13 mouse cellular contexts compared by ENCODE assay signal in the genomic region with DNA sequence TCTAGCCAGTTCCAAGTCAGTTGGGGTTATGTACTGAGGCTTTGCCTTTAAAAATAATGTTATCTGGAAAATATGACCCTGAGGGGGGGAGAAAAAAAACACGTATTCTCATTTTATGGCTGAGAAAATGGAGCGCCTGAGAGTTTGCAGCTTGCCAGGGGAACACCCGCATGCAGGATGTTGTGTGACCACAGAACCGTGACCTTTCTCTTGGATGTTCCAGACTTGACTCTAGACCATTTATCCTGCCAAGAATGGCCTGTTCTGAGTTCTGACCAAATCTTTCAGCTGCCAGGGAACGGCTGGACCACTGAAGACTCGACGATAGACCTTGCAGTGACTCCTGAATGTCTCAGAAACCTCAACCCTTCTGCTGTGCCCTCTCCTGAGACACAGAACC. TPM values are rescaled to one million over a fixed set of nuclear protein-coding genes. Genes with fewer than 3 reads are reported as not detected.
DNase-seq lines count a peak whose midpoint lies in the region; ATAC-seq and TF ChIP-seq lines count a peak whose summit lies in the region.
"Had no signal": no experiment of that assay in that cellular context is flagged by ENCODE, and none has a peak within 500 bp of the region (broad histone marks: within the 10 kb centered on the region; RNA-seq: fewer than 3 reads in every experiment).

No protein-coding gene starts in this region.

- H3K4me3 ChIP-seq in heart, embryonic 10.5 days, result no peak overlapping the region
- no peak overlapping the region for H3K4me3 ChIP-seq in heart, postnatal 0 days (ENCODE audit: low read depth, low read length)
- H3K4me3 ChIP-seq: erythroblast, embryonic 14.5 days; hindbrain, embryonic 13.5 days; liver, embryonic 15.5 days; neural tube, embryonic 12.5 days had no signal

- no peak overlapping the region for H3K27ac ChIP-seq in heart, embryonic 10.5 days
- peak overlapping the region; percentile 91 for H3K27ac ChIP-seq in heart, postnatal 0 days (ENCODE audit: low read depth)
- H3K27ac ChIP-seq: hindbrain, embryonic 13.5 days; liver, embryonic 15.5 days; neural tube, embryonic 12.5 days had no signal

- WGBS in heart, embryonic 10.5 days, result 72% methylated on average over 7 of the region's 7 CpGs
- WGBS in heart, postnatal 0 days, result 54% methylated on average over 7 of the region's 7 CpGs

- H3K4me1 ChIP-seq in heart, embryonic 10.5 days, result peaks cover 11% of the 10 kb centered on the region; the same call in 1 of the 2 replicates
- no peaks in the 10 kb centered on the region for H3K4me1 ChIP-seq in heart, postnatal 0 days (ENCODE audit: control insufficient read depth, insufficient read depth)
- H3K4me1 ChIP-seq: hindbrain, embryonic 13.5 days; liver, embryonic 15.5 days; neural tube, embryonic 12.5 days had no signal

- ATAC-seq in heart, postnatal 0 days (ENCODE audit: insufficient read depth, low read depth), result no peak

- H3K9ac ChIP-seq in heart, postnatal 0 days (replicated peaks; ENCODE audit: low read depth, low read length), result no peak overlapping the region
- H3K9ac ChIP-seq: liver, embryonic 15.5 days; neural tube, embryonic 12.5 days had no signal

- peak; percentile 77 to 86 for DNase-seq in heart, adult 18-20 months
- DNase-seq in heart, embryonic 10.5 days (ENCODE audit: low spot score), result no peak
- DNase-seq in NIH3T3 (ENCODE audit: low read depth), result peak; percentile 18
- peak; percentile 50 for DNase-seq in heart, postnatal 0 days (ENCODE audit: low spot score)
- DNase-seq in kidney, postnatal 4 days, result peak; percentile 35 to 49
- no peak for DNase-seq in urinary bladder, postnatal 14 days (ENCODE audit: low spot score)
- DNase-seq in layer of hippocampus, adult 8-10 months (ENCODE audit: low spot score in 2 of 2), result no peak

- 0 out of 2 replicates have a peak, but pooled peaks cover 1% of the 10 kb centered on the region for H3K36me3 ChIP-seq in heart, embryonic 10.5 days
- H3K36me3 ChIP-seq in heart, postnatal 0 days (replicated peaks; ENCODE audit: control insufficient read depth, insufficient read depth, low read length), result no peaks in the 10 kb centered on the region
- H3K36me3 ChIP-seq: liver, embryonic 15.5 days had no signal

- TF ChIP-seq EP300 in heart, postnatal 0 days (IDR thresholded peaks at IDR 0.05; ENCODE audit: low read depth), result no peak

- no peak for TF ChIP-seq CTCF in heart, postnatal 0 days (IDR thresholded peaks at IDR 0.05; ENCODE audit: low read depth)

- H3K9me3 ChIP-seq in heart, embryonic 10.5 days, result no peaks in the 10 kb centered on the region
- no peaks in the 10 kb centered on the region for H3K9me3 ChIP-seq in heart, postnatal 0 days (replicated peaks; ENCODE audit: control insufficient read depth, low read length)
- H3K9me3 ChIP-seq: hindbrain, embryonic 13.5 days; liver, embryonic 15.5 days; neural tube, embryonic 12.5 days had no signal

- H3K27me3 ChIP-seq in heart, embryonic 10.5 days (ENCODE audit: insufficient read depth, poor library complexity, severe bottlenecking), result peaks cover 20% of the 10 kb centered on the region
- H3K27me3 ChIP-seq in heart, postnatal 0 days (ENCODE audit: control insufficient read depth, insufficient read depth, low read length), result no peaks in the 10 kb centered on the region
- H3K27me3 ChIP-seq: hindbrain, embryonic 13.5 days; neural tube, embryonic 12.5 days had no signal

- H3K4me2 ChIP-seq in heart, postnatal 0 days (ENCODE audit: low read depth, low read length), result no peak overlapping the region
- H3K4me2 ChIP-seq: hindbrain, embryonic 13.5 days; liver, embryonic 15.5 days; midbrain, embryonic 11.5 days; neural tube, embryonic 12.5 days had no signal

RNA-seq across cellular contexts. Expression of a gene that starts 11.9 kb away (rescaled TPM):
- 10 to 100 TPM; 49.0 to 52.9 TPM for total RNA-seq in heart, adult 18-20 months (2021)
- polyA plus RNA-seq in heart, embryonic 10.5 days (2016; fragmentation: Nextera tagmentation; extraction: Ambion mirVana), result 0.83 and 0.94 TPM in 2 replicates
- total RNA-seq in heart, postnatal 0 days (2014; rRNA removed; ENCODE audit: low replicate concordance), result 23.0 and 79.5 TPM in 2 replicates
- 22.9 and 24.0 TPM in 2 replicates for polyA plus RNA-seq in heart, postnatal 0 days (2015; fragmentation: Nextera tagmentation; extraction: Ambion mirVana)
- not detected for total RNA-seq in layer of hippocampus, adult 8-10 months (2022)
- total RNA-seq: left cerebral cortex, postnatal 14 days had no signal
- polyA plus RNA-seq: erythroblast, embryonic 14.5 days had no signal

RNA-seq across cellular contexts. Expression of a gene that starts 24.9 kb away (rescaled TPM):
- 1 to 10 TPM; 1.4 to 1.5 TPM for total RNA-seq in heart, adult 18-20 months (2021)
- polyA plus RNA-seq in heart, embryonic 10.5 days (2016; fragmentation: Nextera tagmentation; extraction: Ambion mirVana), result 3.4 and 5.1 TPM in 2 replicates
- 4.9 and 8.0 TPM in 2 replicates for total RNA-seq in heart, postnatal 0 days (2014; rRNA removed; ENCODE audit: low replicate concordance)
- polyA plus RNA-seq in heart, postnatal 0 days (2015; fragmentation: Nextera tagmentation; extraction: Ambion mirVana), result 1.7 and 2.2 TPM in 2 replicates
- 100 to 1,000 TPM in 1 of 4 experiments, 10 to 100 TPM in 3; 88.8 to 102 (median 95.8) TPM for total RNA-seq in layer of hippocampus, adult 8-10 months (2022)
- polyA plus RNA-seq: erythroblast, embryonic 14.5 days had no signal

RNA-seq across cellular contexts. Expression of a gene that starts 35.1 kb away (rescaled TPM):
- 1 to 10 TPM; 1.5 to 3.1 TPM for total RNA-seq in heart, adult 18-20 months (2021)
- 19.0 and 20.1 TPM in 2 replicates for polyA plus RNA-seq in heart, embryonic 10.5 days (2016; fragmentation: Nextera tagmentation; extraction: Ambion mirVana)
- total RNA-seq in heart, postnatal 0 days (2014; rRNA removed; ENCODE audit: low replicate concordance), result 6.0 and 12.1 TPM in 2 replicates
- 2.1 and 2.3 TPM in 2 replicates for polyA plus RNA-seq in heart, postnatal 0 days (2015; fragmentation: Nextera tagmentation; extraction: Ambion mirVana)
- 100 to 1,000 TPM; 118 to 152 (median 135) TPM for total RNA-seq in layer of hippocampus, adult 8-10 months (2022)

RNA-seq across cellular contexts. Expression of a gene that starts 47.9 kb away (rescaled TPM):
- not detected for total RNA-seq in heart, adult 18-20 months (2021)
- not detected in 2 replicates for polyA plus RNA-seq in heart, embryonic 10.5 days (2016; fragmentation: Nextera tagmentation; extraction: Ambion mirVana)
- not detected in 2 replicates for total RNA-seq in heart, postnatal 0 days (2014; rRNA removed; ENCODE audit: low replicate concordance)
- polyA plus RNA-seq in heart, postnatal 0 days (2015; fragmentation: Nextera tagmentation; extraction: Ambion mirVana), result not detected in 2 replicates
- not detected for total RNA-seq in layer of hippocampus, adult 8-10 months (2022)
- total RNA-seq: left cerebral cortex, postnatal 14 days had no signal
- polyA plus RNA-seq: erythroblast, embryonic 14.5 days; hindbrain, embryonic 13.5 days; liver, embryonic 15.5 days; midbrain, embryonic 11.5 days; neural tube, embryonic 12.5 days had no signal

RNA-seq across cellular contexts. Expression of a gene that starts 54.4 kb away (rescaled TPM):
- total RNA-seq in heart, adult 18-20 months (2021), result not detected
- polyA plus RNA-seq in heart, embryonic 10.5 days (2016; fragmentation: Nextera tagmentation; extraction: Ambion mirVana), result 3.0 TPM in 1 of 2 replicates, not detected in the other
- not detected in 2 replicates for total RNA-seq in heart, postnatal 0 days (2014; rRNA removed; ENCODE audit: low replicate concordance)
- polyA plus RNA-seq in heart, postnatal 0 days (2015; fragmentation: Nextera tagmentation; extraction: Ambion mirVana), result not detected in 2 replicates
- total RNA-seq in layer of hippocampus, adult 8-10 months (2022), result not detected
- total RNA-seq: left cerebral cortex, postnatal 14 days had no signal
- polyA plus RNA-seq: erythroblast, embryonic 14.5 days; neural tube, embryonic 12.5 days had no signal

Comparison
In these comparisons a context has a peak if more than half of its experiments do, and no peak if none do; other contexts are left out.
1. DNase-seq: peak in heart, adult 18-20 months (2 of 2), NIH3T3 (single experiment), heart, postnatal 0 days (single experiment) and kidney, postnatal 4 days (2 of 2); none in heart, embryonic 10.5 days (single experiment), urinary bladder, postnatal 14 days (single experiment) and layer of hippocampus, adult 8-10 months (0 of 2).
2. RNA of a gene that starts 11.9 kb away (total RNA-seq): 23.0 to 79.5 TPM in heart, postnatal 0 days and 49.0 to 52.9 TPM in heart, adult 18-20 months; not detected in layer of hippocampus, adult 8-10 months; every median in the first group is over 10 times any median in the second.
3. RNA of a gene that starts 24.9 kb away (total RNA-seq): 88.8 to 102 TPM in layer of hippocampus, adult 8-10 months; 4.9 to 8.0 TPM in heart, postnatal 0 days and 1.4 to 1.5 TPM in heart, adult 18-20 months; every median in the first group is over 10 times any median in the second.